Mouse (Mus musculus) intestine, postnatal 0 days (tissue): ENCODE data around the gene Zdbf2. TPM values are rescaled to one million over a fixed set of nuclear protein-coding genes. Genes with fewer than 3 reads are reported as not detected.

Source experiments
- ATAC-seq: fragments of 200-750 bp; cut with Nextera tagmentation; 2 replicates; pipeline ENCODE4 v1.8.0; 2017; ENCODE audit warnings: mild to moderate bottlenecking, moderate TSS enrichment, moderate library complexity
- H3K27ac ChIP-seq: fragments of 300-500 bp; sonication (generic); 2 replicates; pipeline ENCODE4 v1.5.1; 2014; ENCODE audit warnings: mild to moderate bottlenecking, low read depth, low read length, moderate library complexity
- H3K27me3 ChIP-seq: fragments of 300-500 bp; sonication (generic); replicated peaks from 2 replicates; pipeline ENCODE4 v1.6.1; 2014; ENCODE audit warnings: low read length, mixed read lengths; ENCODE audit not compliant: control insufficient read depth, insufficient read depth
- H3K36me3 ChIP-seq: fragments of 300-500 bp; sonication (generic); 2 replicates; pipeline ENCODE4 v1.6.1; 2014; ENCODE audit warnings: mild to moderate bottlenecking, moderate library complexity; ENCODE audit not compliant: control insufficient read depth, insufficient read depth
- H3K4me1 ChIP-seq: fragments of 300-500 bp; sonication (generic); replicated peaks from 2 replicates; pipeline ENCODE4 v1.6.1; 2014; ENCODE audit warnings: antibody characterized with exemption, low read length, mixed read lengths; ENCODE audit not compliant: control insufficient read depth, insufficient read depth
- H3K4me2 ChIP-seq: fragments of 300-500 bp; sonication (generic); replicated peaks from 2 replicates; pipeline ENCODE4 v1.6.1; 2014; ENCODE audit warnings: low read depth, mild to moderate bottlenecking, moderate library complexity
- H3K4me3 ChIP-seq: fragments of 300-500 bp; sonication (generic); 2 replicates; pipeline ENCODE4 v1.5.1; 2014; ENCODE audit warnings: low read depth, low read length
- H3K9ac ChIP-seq: fragments of 300-500 bp; sonication (generic); 2 replicates; pipeline ENCODE4 v1.6.1; 2014; ENCODE audit warnings: mild to moderate bottlenecking, low read depth, low read length
- H3K9me3 ChIP-seq: fragments of 300-500 bp; sonication (generic); 2 replicates; pipeline ENCODE4 v1.6.1; 2016; ENCODE audit warnings: mixed run types; ENCODE audit not compliant: control insufficient read depth
- CTCF ChIP-seq: sonication (generic); IDR thresholded peaks from 2 replicates; pipeline ENCODE4 v1.5.1; 2016; ENCODE audit warnings: low read depth, mild to moderate bottlenecking, control low read depth, antibody characterized with exemption, moderate library complexity
- WGBS: fragments of 180-500 bp; shearing (Covaris S2); extraction: QIAGEN DNeasy Blood & Tissue Kit; methylation state at CpG from one replicate; pipeline ENCODE4 v1.1.7; 2014; 5-methylcytosine and 5-hydroxymethylcytosine counted together
- polyA plus RNA-seq: library from polyadenylated mRNA; unstranded; fragments of >200 nt; fragmentation: Nextera tagmentation; extraction: Ambion mirVana; gene quantifications from 2 replicates; pipeline ENCODE4 v1.2.1, GENCODE M21; 2015

The Zdbf2 gene
- polyA plus RNA-seq: 1.8 and 1.9 TPM in 2 replicates

- 1% methylated on average over 45 of the region's 49 CpGs for WGBS
- H3K9ac ChIP-seq: peak within 1 kb of the TSS; percentile 31; the same call in 1 of the 2 replicates
- no peaks in the 10 kb centered on the region for H3K36me3 ChIP-seq
- no peak for TF ChIP-seq CTCF
- H3K9me3 ChIP-seq: no peaks in the 10 kb centered on the region
- no peaks in the 10 kb centered on the region for H3K4me1 ChIP-seq
- H3K27me3 ChIP-seq: peaks cover 75% of the 10 kb centered on the region
- no peak within 1 kb of the TSS for H3K27ac ChIP-seq
- H3K4me2 ChIP-seq: peak within 1 kb of the TSS; percentile 74
- peak within 1 kb of the TSS; percentile 55 for H3K4me3 ChIP-seq
- ATAC-seq: no peak
These were observed at the start of gene Zdbf2 for GRCm38 (mm10) chr1:63272741-63273338. Gene Zdbf2 (plus strand): TSS chr1:63273265.

DNA sequence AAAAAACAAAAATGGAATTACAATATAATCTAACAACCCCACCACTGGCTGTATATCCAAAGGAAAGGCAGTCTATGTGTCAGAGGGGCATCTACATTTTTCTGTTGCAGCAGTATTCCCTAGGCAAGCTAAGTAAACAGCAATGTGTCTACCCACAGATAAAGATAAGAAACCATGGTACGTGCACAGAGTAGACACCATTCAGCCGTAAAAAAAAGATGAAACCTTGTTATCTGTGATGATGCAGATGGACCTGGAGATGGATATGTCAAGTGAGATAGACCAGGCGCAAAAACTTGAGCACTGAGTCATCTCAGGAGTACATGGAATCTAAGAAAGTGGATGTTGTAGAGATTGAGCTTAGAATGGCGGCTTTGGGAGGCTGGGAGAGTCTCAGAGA, 48.1 kb upstream of the Zdbf2 start:
- no peaks in the 10 kb centered on the region for H3K27me3 ChIP-seq
- no peak for ATAC-seq
- no peaks in the 10 kb centered on the region for H3K4me1 ChIP-seq
- no peak overlapping the region for H3K27ac ChIP-seq
- H3K4me3 ChIP-seq: no peak overlapping the region
- no peaks in the 10 kb centered on the region for H3K9me3 ChIP-seq
- no peak for TF ChIP-seq CTCF
- no peak overlapping the region for H3K9ac ChIP-seq
- no peaks in the 10 kb centered on the region for H3K36me3 ChIP-seq
- no peak overlapping the region for H3K4me2 ChIP-seq
- 57% methylated on average over 4 of the region's 4 CpGs for WGBS

DNA sequence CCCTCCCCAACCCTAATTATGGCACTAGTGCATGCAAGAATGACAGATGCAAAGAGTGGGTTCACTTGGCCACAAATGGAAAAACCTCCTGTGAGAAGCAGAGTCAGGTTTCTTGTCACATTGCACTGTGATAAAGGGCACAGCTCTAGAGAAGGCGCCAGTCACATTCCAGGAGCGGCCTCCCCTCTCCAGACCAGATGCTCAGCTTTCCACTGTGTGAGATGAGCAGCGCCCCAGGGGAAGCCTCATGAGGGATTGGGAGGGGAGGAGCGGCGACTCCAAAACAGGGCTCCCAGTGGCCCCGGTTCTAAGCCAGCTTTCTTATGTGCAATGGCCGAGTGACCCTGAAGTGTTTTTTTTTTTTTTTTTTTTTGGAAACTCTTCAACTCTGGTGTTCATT, 47.2 kb upstream of the Zdbf2 start:
- ATAC-seq: no peak
- no peak overlapping the region for H3K9ac ChIP-seq
- H3K9me3 ChIP-seq: no peaks in the 10 kb centered on the region
- 27% methylated on average over 7 of the region's 7 CpGs for WGBS
- H3K4me3 ChIP-seq: no peak overlapping the region
- no peaks in the 10 kb centered on the region for H3K4me1 ChIP-seq
- no peak for TF ChIP-seq CTCF
- H3K36me3 ChIP-seq: no peaks in the 10 kb centered on the region
- H3K27ac ChIP-seq: no peak overlapping the region
- no peaks in the 10 kb centered on the region for H3K27me3 ChIP-seq
- no peak overlapping the region for H3K4me2 ChIP-seq

- H3K36me3 ChIP-seq: no peaks in the 10 kb centered on the region
- no peak overlapping the region for H3K4me2 ChIP-seq
- no peak for ATAC-seq
- H3K4me1 ChIP-seq: no peaks in the 10 kb centered on the region
- H3K27ac ChIP-seq: no peak overlapping the region
- no peak overlapping the region for H3K9ac ChIP-seq
- H3K9me3 ChIP-seq: no peaks in the 10 kb centered on the region
- H3K27me3 ChIP-seq: no peaks in the 10 kb centered on the region
- TF ChIP-seq CTCF: no peak
- H3K4me3 ChIP-seq: no peak overlapping the region
- WGBS: 81% methylated on average over 5 of the region's 5 CpGs
These were observed 45.8 kb upstream of the Zdbf2 start for GRCm38 (mm10) chr1:63227241-63227640.

DNA sequence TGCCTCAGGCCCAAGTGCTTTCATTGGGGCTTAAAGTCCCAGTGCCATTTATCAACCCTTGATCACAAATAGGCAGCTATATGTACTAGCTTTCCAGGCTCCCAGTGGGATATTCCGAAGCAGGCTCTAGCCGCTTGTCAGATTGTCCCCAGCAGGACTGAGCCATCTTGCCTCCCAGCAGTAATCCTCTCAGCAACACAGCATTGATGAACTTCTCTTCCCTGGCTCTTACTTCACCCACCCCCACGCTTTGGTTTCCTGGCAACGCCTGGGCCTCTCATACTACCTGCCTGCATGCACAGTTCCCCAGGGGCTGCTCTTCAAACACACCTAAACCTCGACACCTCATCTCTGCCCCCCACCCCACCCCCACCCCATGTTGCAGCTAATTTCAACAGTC, 35.7 kb upstream of the Zdbf2 start:
- Histone ChIP-seq H3K27ac (no peak overlapping the region), H3K9me3 (no peaks in the 10 kb centered on the region), H3K4me2 (no peak overlapping the region), H3K4me3 (no peak overlapping the region), H3K27me3 (no peaks in the 10 kb centered on the region), H3K9ac (no peak overlapping the region), H3K36me3 (no peaks in the 10 kb centered on the region), H3K4me1 (no peaks in the 10 kb centered on the region)
- WGBS: 22% methylated on average over 5 of the region's 5 CpGs
- TF ChIP-seq CTCF: no peak
- no peak for ATAC-seq

- Histone ChIP-seq H3K9me3 (no peaks in the 10 kb centered on the region), H3K4me1 (no peaks in the 10 kb centered on the region), H3K36me3 (no peaks in the 10 kb centered on the region), H3K27ac (no peak overlapping the region), H3K4me3 (no peak overlapping the region), H3K4me2 (no peak overlapping the region), H3K9ac (no peak overlapping the region), H3K27me3 (peaks cover 4% of the 10 kb centered on the region; the same call in 1 of the 2 replicates)
- no peak for TF ChIP-seq CTCF
- WGBS: 50% methylated on average over 4 of the region's 4 CpGs
- ATAC-seq: no peak
These were observed 33.8 kb upstream of the Zdbf2 start for GRCm38 (mm10) chr1:63239305-63239704.
